Mouse (Mus musculus) liver, postnatal 0 days (tissue): Measurements from ENCODE around the gene Rmi2.

ENCODE experiments used
- CTCF ChIP-seq: sonication (generic); IDR thresholded peaks from 2 replicates; pipeline ENCODE4 v1.5.1; 2016; ENCODE audit warnings: antibody characterized with exemption, low read depth
- EP300 ChIP-seq: IDR thresholded peaks from 2 replicates; pipeline ENCODE4 v1.6.1; 2016; ENCODE audit warnings: antibody characterized with exemption, low read depth, mild to moderate bottlenecking

DNA sequence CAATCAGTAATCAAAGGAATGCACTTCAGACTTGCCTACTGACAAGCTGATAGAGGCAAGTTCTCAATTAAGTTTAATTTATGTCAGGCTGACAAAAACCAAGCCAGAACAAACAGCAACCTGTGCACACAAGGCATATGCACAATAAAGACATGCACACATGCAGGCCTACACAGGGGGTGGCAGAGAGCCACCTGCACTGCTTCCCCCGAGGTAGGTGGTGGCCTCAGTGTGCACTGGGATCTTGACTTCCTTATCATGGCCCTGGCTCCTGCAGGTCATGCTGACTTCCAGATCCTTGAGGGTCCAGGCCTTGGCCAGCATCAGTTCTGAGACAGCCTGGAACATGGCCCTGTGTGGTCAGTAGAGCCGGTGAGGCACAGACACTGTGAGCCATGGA lies 67.1 kb downstream of the Rmi2 start:
- TF ChIP-seq CTCF (no peak), EP300 (no peak)
